Mouse (Mus musculus) heart, adult 2 months (tissue): ENCODE data around the gene Immt. TPM values are rescaled to one million over a fixed set of nuclear protein-coding genes. Genes with fewer than 3 reads are reported as not detected.

Source experiments
- DNase-seq, 2 experiments: peaks; one replicate each; pipeline ENCODE4 v3.0.0; 2021
- H3K27ac ChIP-seq: fragments of 200-600 bp; 2 replicates; pipeline ENCODE4 v1.8.1; 2022
- H3K27me3 ChIP-seq: fragments of 200-500 bp; 2 replicates; pipeline ENCODE4 v1.6.1; 2012; ENCODE audit warnings: mild to moderate bottlenecking, low read length, inconsistent platforms, mixed read lengths; ENCODE audit not compliant: control insufficient read depth, insufficient read depth
- H3K36me3 ChIP-seq: fragments of 200-500 bp; 2 replicates; pipeline ENCODE4 v1.6.1; 2012; ENCODE audit warnings: low read length, inconsistent platforms; ENCODE audit not compliant: control insufficient read depth, insufficient read depth
- H3K4me1 ChIP-seq: fragments of 200-500 bp; 2 replicates; pipeline ENCODE4 v1.6.1; 2011; ENCODE audit warnings: low read length; ENCODE audit not compliant: control insufficient read depth, insufficient read depth
- H3K4me3 ChIP-seq: fragments of 200-600 bp; 2 replicates; pipeline ENCODE4 v1.8.1; 2022
- H3K79me2 ChIP-seq: fragments of 200-500 bp; replicated peaks from 2 replicates; pipeline ENCODE4 v1.6.1; 2012; ENCODE audit warnings: mild to moderate bottlenecking, inconsistent platforms, low read length, moderate library complexity, mixed read lengths; ENCODE audit not compliant: control insufficient read depth, insufficient read depth
- H3K9ac ChIP-seq: fragments of 200-500 bp; 2 replicates; pipeline ENCODE4 v1.6.1; 2012; ENCODE audit warnings: low read depth, mild to moderate bottlenecking, control low read depth, inconsistent platforms, low read length, mixed read lengths
- CTCF ChIP-seq: fragments of 200-600 bp; IDR thresholded peaks from 2 replicates; pipeline ENCODE4 v1.8.1; 2022; ENCODE audit warnings: antibody characterized with exemption, mild to moderate bottlenecking, moderate library complexity
- EP300 ChIP-seq: fragments of 200-500 bp; IDR thresholded peaks from 2 replicates; pipeline ENCODE4 v1.6.1; 2011; ENCODE audit warnings: low read depth, low read length, control low read depth; ENCODE audit not compliant: insufficient read depth
- POLR2A ChIP-seq: fragments of 200-500 bp; IDR thresholded peaks from 2 replicates; pipeline ENCODE4 v1.6.1; 2011; ENCODE audit warnings: mild to moderate bottlenecking, low read depth, low read length, control low read depth; ENCODE audit not compliant: insufficient read depth
- WGBS: fragments of 180-500 bp; shearing (Covaris S2); methylation state at CpG from one replicate; pipeline ENCODE4 v1.1.7; 2018; 5-methylcytosine and 5-hydroxymethylcytosine counted together
- intact Hi-C: fragments of 180-260 bp; cut with DNase I; formaldehyde crosslinking; loops from one replicate; pipeline ENCODE4 v1.15.1; 2025
- long read RNA-seq: library from polyadenylated mRNA; stranded (forward); transcript quantifications from one replicate; pipeline ENCODE4 v2.0.0, GENCODE M21; 2021
- polyA plus RNA-seq: library from polyadenylated mRNA; depleted of rRNA; stranded (reverse); fragments of >200 nt; gene quantifications from 2 replicates; pipeline ENCODE4 v1.2.3, GENCODE M21; 2012; rRNA removed
- total RNA-seq, 2 experiments: library from RNA; stranded (reverse); gene quantifications; 2 replicates each; pipeline ENCODE4 v1.2.3; 2021

The Immt gene
- 100 to 1,000 TPM; 552 to 624 TPM for total RNA-seq
- 174 and 279 TPM in 2 replicates for polyA plus RNA-seq
- long read RNA-seq, partial matches to known transcripts: 30 of 55 reads
- long read RNA-seq, other reads (novel, unspliced or antisense): 24 of 55 reads

- peaks cover 1% of the 10 kb centered on the region; the same call in 1 of the 2 replicates for H3K4me1 ChIP-seq
- peak within 1 kb of the TSS; percentile 86 for H3K9ac ChIP-seq
- peak within 1 kb of the TSS; percentile 85 for H3K4me3 ChIP-seq
- intact Hi-C loops: loop anchor here (1.0 kb wide), 1 partner anchor 8 kb away; no protein-coding TSS in a partner anchor
- TF ChIP-seq CTCF (0 out of 2 replicates have a peak, but pooled peaks have one; percentile 12), EP300 (0 out of 2 replicates have a peak, but pooled peaks have one; percentile 56), POLR2A (peak; percentile 91)
- H3K27ac ChIP-seq: peak within 1 kb of the TSS; percentile 93
- under 1% methylated on average over 64 of the region's 64 CpGs for WGBS
- H3K27me3 ChIP-seq: no peaks in the 10 kb centered on the region
- H3K79me2 ChIP-seq: no peaks in the 10 kb centered on the region
- DNase-seq: peak; percentile 96 to 98
- peaks cover 7% of the 10 kb centered on the region for H3K36me3 ChIP-seq
These were observed at the start of gene Immt for GRCm38 (mm10) chr6:71830690-71831580. TSS of gene Immt (plus strand) at chr6:71831331.

- H3K4me3 ChIP-seq: no peak overlapping the region
- no peak for DNase-seq
- no peaks in the 10 kb centered on the region for H3K4me1 ChIP-seq
- no peaks in the 10 kb centered on the region for H3K36me3 ChIP-seq
- H3K27me3 ChIP-seq: no peaks in the 10 kb centered on the region
- 90% methylated on average over 5 of the region's 5 CpGs for WGBS
- no peak overlapping the region for H3K27ac ChIP-seq
- no peak for TF ChIP-seq CTCF
- no peak for TF ChIP-seq POLR2A
- no peak for TF ChIP-seq EP300
- H3K79me2 ChIP-seq: no peaks in the 10 kb centered on the region
- no peak overlapping the region for H3K9ac ChIP-seq
- intact Hi-C loops: no loop called here
These were observed 48.0 kb upstream of the Immt start for GRCm38 (mm10) chr6:71783165-71783564.

- Histone ChIP-seq H3K4me3 (no peak overlapping the region), H3K27me3 (no peaks in the 10 kb centered on the region), H3K27ac (no peak overlapping the region), H3K79me2 (no peaks in the 10 kb centered on the region), H3K36me3 (no peaks in the 10 kb centered on the region), H3K4me1 (no peaks in the 10 kb centered on the region), H3K9ac (no peak overlapping the region)
- intact Hi-C loops: no loop called here
- 64% methylated on average over 9 of the region's 9 CpGs for WGBS
- TF ChIP-seq EP300: no peak
- TF ChIP-seq POLR2A: no peak
- no peak for TF ChIP-seq CTCF
- DNase-seq: no peak
These were observed 42.8 kb upstream of the Immt start for GRCm38 (mm10) chr6:71788348-71788747.

- no peak for DNase-seq
- H3K4me3 ChIP-seq: no peak overlapping the region
- 77% methylated on average over 6 of the region's 6 CpGs for WGBS
- H3K27me3 ChIP-seq: no peaks in the 10 kb centered on the region
- H3K4me1 ChIP-seq: no peaks in the 10 kb centered on the region
- no peaks in the 10 kb centered on the region for H3K36me3 ChIP-seq
- no peak overlapping the region for H3K27ac ChIP-seq
- TF ChIP-seq POLR2A (no peak), EP300 (no peak), CTCF (no peak)
- H3K9ac ChIP-seq: no peak overlapping the region
- intact Hi-C loops: no loop called here
- no peaks in the 10 kb centered on the region for H3K79me2 ChIP-seq
These were observed 39.4 kb upstream of the Immt start for GRCm38 (mm10) chr6:71791771-71792170.

- intact Hi-C loops: no loop called here
- 32% methylated on average over 3 of the region's 3 CpGs for WGBS
- Histone ChIP-seq H3K4me3 (no peak overlapping the region), H3K4me1 (no peaks in the 10 kb centered on the region), H3K27ac (no peak overlapping the region), H3K9ac (no peak overlapping the region), H3K27me3 (no peaks in the 10 kb centered on the region), H3K79me2 (no peaks in the 10 kb centered on the region), H3K36me3 (no peaks in the 10 kb centered on the region)
- no peak for TF ChIP-seq EP300
- no peak for TF ChIP-seq POLR2A
- no peak for TF ChIP-seq CTCF
- DNase-seq: no peak
These were observed 31.7 kb upstream of the Immt start for GRCm38 (mm10) chr6:71799391-71799790.
